Mouse (Mus musculus) thymus, adult 2 months (tissue): Measurements from ENCODE around the gene Slc34a1.

ENCODE experiments used
- CTCF ChIP-seq: fragments of 200-500 bp; IDR thresholded peaks from 2 replicates; pipeline ENCODE4 v1.5.1; 2012; ENCODE audit warnings: mild to moderate bottlenecking, control low read depth, low read length, moderate library complexity, borderline replicate concordance; ENCODE audit not compliant: control insufficient read depth, poor library complexity, insufficient read depth; ENCODE audit errors: extremely low read depth
- POLR2A ChIP-seq: fragments of 200-500 bp; IDR thresholded peaks from 2 replicates; pipeline ENCODE4 v1.6.1; 2012; ENCODE audit warnings: mild to moderate bottlenecking, low read length, control low read depth, moderate library complexity; ENCODE audit not compliant: control insufficient read depth, poor library complexity, insufficient read depth; ENCODE audit errors: extremely low read depth

DNA sequence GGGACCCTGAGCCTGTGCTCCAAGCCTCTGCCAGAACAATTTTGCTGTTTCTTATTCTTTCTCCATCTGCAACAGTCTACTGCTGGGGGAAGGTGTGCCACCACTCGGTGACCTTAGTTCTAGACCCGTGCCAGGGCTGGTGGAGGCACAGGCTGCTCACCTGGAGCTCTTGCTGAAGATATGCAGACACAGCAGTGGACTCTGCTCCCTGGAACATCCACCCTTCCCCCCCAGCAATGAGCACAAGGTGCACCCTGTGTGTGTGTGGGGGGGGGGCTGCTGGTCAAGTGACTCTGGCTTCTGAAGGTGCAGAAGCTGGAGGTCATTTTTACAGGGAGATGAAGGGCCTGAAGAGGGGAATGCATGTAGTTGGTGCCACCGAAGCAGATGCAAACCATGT, 7.3 kb upstream of the Slc34a1 start:
- TF ChIP-seq CTCF (no peak), POLR2A (no peak)
